Mouse (Mus musculus): Measurements from ENCODE around the gene Ptchd3.
A peak's percentile ranks its signal among the peaks of the same experiment; 100 is the strongest.

The Ptchd3 gene

GRCm38 (mm10) chr11:121829947-121830346 lies at the start of gene Ptchd3:
Gene Ptchd3, plus strand, starts transcription at chr11:121830247.
- no peak for DNase-seq (ENCODE audit: low read depth, low spot score)

- no peak for DNase-seq (ENCODE audit: low read depth, low spot score)
Measured at GRCm38 (mm10) chr11:121781831-121782230, 48.2 kb upstream of the Ptchd3 start.

- DNase-seq (ENCODE audit: low read depth, low spot score), result no peak
Measured at GRCm38 (mm10) chr11:121787456-121787855, 42.6 kb upstream of the Ptchd3 start.

- DNase-seq (ENCODE audit: low read depth, low spot score), result no peak
Measured at GRCm38 (mm10) chr11:121789566-121789965, 40.5 kb upstream of the Ptchd3 start.

- no peak for DNase-seq (ENCODE audit: low read depth, low spot score)
Measured at GRCm38 (mm10) chr11:121790671-121791094, 39.4 kb upstream of the Ptchd3 start.

- no peak for DNase-seq (ENCODE audit: low read depth, low spot score)
Measured at GRCm38 (mm10) chr11:121791446-121791845, 38.6 kb upstream of the Ptchd3 start.

- no peak for DNase-seq (ENCODE audit: low read depth, low spot score)
Measured at GRCm38 (mm10) chr11:121791991-121792390, 38.1 kb upstream of the Ptchd3 start.

- DNase-seq (ENCODE audit: low read depth, low spot score), result no peak
Measured at GRCm38 (mm10) chr11:121793530-121793929, 36.5 kb upstream of the Ptchd3 start.

GRCm38 (mm10) chr11:121794186-121794585 lies 35.9 kb upstream of the Ptchd3 start:
- DNase-seq (ENCODE audit: low read depth, low spot score), result no peak

- no peak for DNase-seq (ENCODE audit: low read depth, low spot score)
Measured at GRCm38 (mm10) chr11:121794591-121795199, 35.4 kb upstream of the Ptchd3 start.

- DNase-seq (ENCODE audit: low read depth, low spot score), result no peak
Measured at GRCm38 (mm10) chr11:121795978-121796377, 34.1 kb upstream of the Ptchd3 start.

- no peak for DNase-seq (ENCODE audit: low read depth, low spot score)
Measured at GRCm38 (mm10) chr11:121798591-121798990, 31.5 kb upstream of the Ptchd3 start.

- DNase-seq (ENCODE audit: low read depth, low spot score), result no peak
Measured at GRCm38 (mm10) chr11:121799746-121800299, 30.2 kb upstream of the Ptchd3 start.

- no peak for DNase-seq (ENCODE audit: low read depth, low spot score)
Measured at GRCm38 (mm10) chr11:121802743-121803142, 27.3 kb upstream of the Ptchd3 start.

- no peak for DNase-seq (ENCODE audit: low read depth, low spot score)
Measured at GRCm38 (mm10) chr11:121804258-121805027, 25.6 kb upstream of the Ptchd3 start.

GRCm38 (mm10) chr11:121808204-121808852 lies 21.7 kb upstream of the Ptchd3 start:
- DNase-seq (ENCODE audit: low read depth, low spot score), result peak; percentile 57

- no peak for DNase-seq (ENCODE audit: low read depth, low spot score)
Measured at GRCm38 (mm10) chr11:121808866-121809265, 21.2 kb upstream of the Ptchd3 start.

GRCm38 (mm10) chr11:121845923-121846322 lies 15.9 kb downstream of the Ptchd3 start:
- no peak for DNase-seq (ENCODE audit: low read depth, low spot score)

GRCm38 (mm10) chr11:121847790-121848299 lies 17.8 kb downstream of the Ptchd3 start:
- peak; percentile 85 for DNase-seq (ENCODE audit: low read depth, low spot score)
